Mouse (Mus musculus): Measurements from ENCODE around the gene Diablo. TPM values are rescaled to one million over a fixed set of nuclear protein-coding genes. Genes with fewer than 3 reads are reported as not detected.

Diablo gene
- polyA plus RNA-seq, 1 experiment: 64.2 TPM

GRCm38 (mm10) chr5:123473817-123474216 is 50.2 kb downstream of the Diablo start:
- Histone ChIP-seq H3K36me3 (ENCODE audit: control insufficient read depth, insufficient read depth, low read length) (no peaks in the 10 kb centered on the region), H3K27ac (ENCODE audit: insufficient read depth, low read depth, low read length) (no peak overlapping the region), H3K27me3 (replicated peaks; ENCODE audit: control insufficient read depth, insufficient read depth, low read length) (no peaks in the 10 kb centered on the region; the same call in 1 of the 2 replicates), H3K4me1 (ENCODE audit: control insufficient read depth, insufficient read depth, low read length) (no peaks in the 10 kb centered on the region), H3K4me3 (ENCODE audit: insufficient read depth, low read depth, low read length) (no peak overlapping the region)
- TF ChIP-seq CTCF (conservative IDR thresholded peaks at IDR 0.05; ENCODE audit: insufficient read depth, insufficient read length, low read depth, low read length) (no peak), POLR2A (IDR thresholded peaks at IDR 0.05; ENCODE audit: low read depth, low read length) (no peak)
- WGBS: 79% methylated on average over 5 of the region's 5 CpGs
- DNase-seq: no peak

- Histone ChIP-seq H3K36me3 (ENCODE audit: control insufficient read depth, insufficient read depth, low read length) (no peaks in the 10 kb centered on the region), H3K4me3 (ENCODE audit: insufficient read depth, low read depth, low read length) (no peak overlapping the region), H3K27ac (ENCODE audit: insufficient read depth, low read depth, low read length) (no peak overlapping the region), H3K4me1 (ENCODE audit: control insufficient read depth, insufficient read depth, low read length) (no peaks in the 10 kb centered on the region), H3K27me3 (replicated peaks; ENCODE audit: control insufficient read depth, insufficient read depth, low read length) (no peaks in the 10 kb centered on the region; the same call in 1 of the 2 replicates)
- TF ChIP-seq CTCF (conservative IDR thresholded peaks at IDR 0.05; ENCODE audit: insufficient read depth, insufficient read length, low read depth, low read length) (no peak), POLR2A (IDR thresholded peaks at IDR 0.05; ENCODE audit: low read depth, low read length) (no peak)
- no peak for DNase-seq
- WGBS: 7% methylated on average over 10 of the region's 10 CpGs
Observed at GRCm38 (mm10) chr5:123470784-123471400, 53.1 kb downstream of the Diablo start.

GRCm38 (mm10) chr5:123464638-123465037 is 59.3 kb downstream of the Diablo start:
- Histone ChIP-seq H3K4me3 (ENCODE audit: insufficient read depth, low read depth, low read length) (no peak overlapping the region), H3K27ac (ENCODE audit: insufficient read depth, low read depth, low read length) (no peak overlapping the region), H3K36me3 (ENCODE audit: control insufficient read depth, insufficient read depth, low read length) (no peaks in the 10 kb centered on the region), H3K27me3 (replicated peaks; ENCODE audit: control insufficient read depth, insufficient read depth, low read length) (no peaks in the 10 kb centered on the region), H3K4me1 (ENCODE audit: control insufficient read depth, insufficient read depth, low read length) (no peaks in the 10 kb centered on the region)
- WGBS: 82% methylated on average over 1 of the region's 1 CpGs
- no peak for TF ChIP-seq POLR2A (IDR thresholded peaks at IDR 0.05; ENCODE audit: low read depth, low read length)
- TF ChIP-seq CTCF (conservative IDR thresholded peaks at IDR 0.05; ENCODE audit: insufficient read depth, insufficient read length, low read depth, low read length): no peak
- no peak for DNase-seq

GRCm38 (mm10) chr5:123461420-123461819 is 62.6 kb downstream of the Diablo start:
- TF ChIP-seq CTCF (conservative IDR thresholded peaks at IDR 0.05; ENCODE audit: insufficient read depth, insufficient read length, low read depth, low read length) (no peak), POLR2A (IDR thresholded peaks at IDR 0.05; ENCODE audit: low read depth, low read length) (no peak)

More at GRCm38 (mm10) chr5:123461420-123461819, 62.6 kb downstream of the Diablo start:
- DNase-seq: no peak
- Histone ChIP-seq H3K4me3 (ENCODE audit: insufficient read depth, low read depth, low read length) (no peak overlapping the region), H3K27me3 (replicated peaks; ENCODE audit: control insufficient read depth, insufficient read depth, low read length) (no peaks in the 10 kb centered on the region), H3K4me1 (ENCODE audit: control insufficient read depth, insufficient read depth, low read length) (no peaks in the 10 kb centered on the region), H3K36me3 (ENCODE audit: control insufficient read depth, insufficient read depth, low read length) (no peaks in the 10 kb centered on the region), H3K27ac (ENCODE audit: insufficient read depth, low read depth, low read length) (no peak overlapping the region)
- WGBS: 65% methylated on average over 5 of the region's 5 CpGs

Other genes with a start within 250 kb of the Diablo start
- 23.4 and 25.4 TPM in 2 replicates for gene Bcl7a, start 180.3 kb downstream of the Diablo start, polyA plus RNA-seq (2012; rRNA removed)
- gene Mlxip, start 129.4 kb downstream of the Diablo start, polyA plus RNA-seq (2012; rRNA removed): 20.4 TPM in 2 replicates
- not detected in 2 replicates for gene Lrrc43, start 34.9 kb downstream of the Diablo start, polyA plus RNA-seq (2012; rRNA removed)
- gene Il31, start 34.7 kb downstream of the Diablo start, polyA plus RNA-seq (2012; rRNA removed): not detected in 2 replicates
- gene B3gnt4, start 13.7 kb downstream of the Diablo start, polyA plus RNA-seq (2012; rRNA removed): 0.05 TPM in 1 of 2 replicates, not detected in the other
- 2.0 and 2.9 TPM in 2 replicates for gene Gm49027, start 1.3 kb upstream of the Diablo start, polyA plus RNA-seq (2012; rRNA removed)
- gene Vps33a, start 48.9 kb upstream of the Diablo start, polyA plus RNA-seq (2012; rRNA removed): 22.6 and 24.1 TPM in 2 replicates
- 19.0 and 24.4 TPM in 2 replicates for gene Clip1, start 160.4 kb upstream of the Diablo start, polyA plus RNA-seq (2012; rRNA removed)
- gene Zcchc8, start 196.9 kb upstream of the Diablo start, polyA plus RNA-seq (2012; rRNA removed): 24.3 and 26.1 TPM in 2 replicates
- 9.3 and 13.0 TPM in 2 replicates for gene Rsrc2, start 225.2 kb upstream of the Diablo start, polyA plus RNA-seq (2012; rRNA removed)
- gene Kntc1, start 225.5 kb upstream of the Diablo start, polyA plus RNA-seq (2012; rRNA removed): 0.71 and 0.77 TPM in 2 replicates

All from kidney, adult 2 months (tissue).